Mouse (Mus musculus): ENCODE results near the gene Fkbp15. TPM values are rescaled to one million over a fixed set of nuclear protein-coding genes. Genes with fewer than 3 reads are reported as not detected.

The Fkbp15 gene
- polyA plus RNA-seq, 1 experiment from 2014 or later = 26.1 TPM

DNA sequence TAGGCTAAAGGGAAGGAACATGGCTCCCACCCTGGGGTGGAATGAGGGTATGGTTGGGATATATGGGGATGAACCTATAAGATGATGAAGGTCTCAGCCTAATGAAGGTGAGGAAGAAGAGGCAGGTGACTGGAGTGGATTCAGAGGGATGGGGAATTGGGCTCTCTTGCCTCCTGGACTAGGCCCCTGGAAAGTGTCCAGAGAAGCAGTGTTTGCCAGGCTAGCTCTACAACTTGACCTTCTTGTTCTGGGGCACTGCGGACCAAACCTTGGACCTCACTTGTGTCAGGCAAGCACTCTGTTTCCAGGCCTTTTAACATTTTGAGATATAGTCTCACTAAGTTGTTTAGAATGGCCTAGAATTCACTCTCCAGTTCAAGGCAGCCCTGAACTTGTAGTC, 65.6 kb downstream of the Fkbp15 start:
- no peak overlapping the region for H3K4me3 ChIP-seq (ENCODE audit: low read length)
- no peaks in the 10 kb centered on the region for H3K9me3 ChIP-seq (ENCODE audit: control insufficient read depth, low read length)
- H3K4me2 ChIP-seq (ENCODE audit: low read depth, low read length) = no peak overlapping the region
- H3K36me3 ChIP-seq (ENCODE audit: control insufficient read depth, insufficient read depth, low read length) = peaks cover 7% of the 10 kb centered on the region; the same call in 1 of the 2 replicates
- WGBS = 87% methylated on average over 1 of the region's 1 CpGs
- ATAC-seq (ENCODE audit: low read depth) = no peak
- H3K9ac ChIP-seq (ENCODE audit: low read length) = no peak overlapping the region
- H3K27ac ChIP-seq (ENCODE audit: low read length) = no peak overlapping the region
- no peaks in the 10 kb centered on the region for H3K4me1 ChIP-seq (replicated peaks; ENCODE audit: control insufficient read depth, insufficient read depth, low read length)
- H3K27me3 ChIP-seq (ENCODE audit: control insufficient read depth, insufficient read depth, low read depth, low read length) = no peaks in the 10 kb centered on the region

DNA sequence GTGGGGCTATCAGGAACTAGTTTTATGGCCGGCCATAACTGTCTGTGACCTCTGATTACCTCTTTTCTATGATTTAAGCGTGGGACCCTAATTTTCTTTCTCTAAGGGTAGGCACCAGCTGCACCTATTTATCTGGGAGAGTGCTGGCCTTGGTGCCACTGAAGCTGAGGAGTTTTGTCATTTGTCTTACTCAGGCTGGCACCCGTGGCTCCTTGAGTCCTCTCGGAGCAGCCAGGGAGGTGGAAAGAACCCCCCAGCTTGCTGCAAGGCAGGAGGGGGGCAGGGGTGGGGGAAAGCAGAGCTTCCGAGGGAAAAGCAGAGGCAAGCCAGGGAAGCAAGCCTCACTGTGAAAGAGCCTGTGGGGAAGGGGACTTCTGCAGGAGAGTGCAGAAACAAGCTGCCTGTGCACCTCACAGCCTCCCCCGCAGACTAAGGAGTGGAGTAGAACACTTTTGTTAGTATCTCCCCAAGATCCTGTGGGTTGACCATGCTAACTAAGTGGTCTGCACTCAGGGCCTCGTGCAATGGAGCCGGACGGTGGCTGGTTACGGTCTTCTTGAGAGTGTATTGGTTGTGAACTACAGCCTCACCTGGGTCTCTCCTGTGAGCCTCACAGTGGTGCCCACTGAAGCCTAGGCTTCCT, 67.0 kb downstream of the Fkbp15 start:
- Histone ChIP-seq H3K9me3 (ENCODE audit: control insufficient read depth, low read length) (no peaks in the 10 kb centered on the region), H3K36me3 (ENCODE audit: control insufficient read depth, insufficient read depth, low read length) (no peaks in the 10 kb centered on the region; the same call in 1 of the 2 replicates), H3K27ac (ENCODE audit: low read length) (no peak overlapping the region), H3K4me2 (ENCODE audit: low read depth, low read length) (no peak overlapping the region), H3K9ac (ENCODE audit: low read length) (no peak overlapping the region), H3K4me1 (replicated peaks; ENCODE audit: control insufficient read depth, insufficient read depth, low read length) (peaks cover 2% of the 10 kb centered on the region; the same call in 1 of the 2 replicates), H3K27me3 (ENCODE audit: control insufficient read depth, insufficient read depth, low read depth, low read length) (no peaks in the 10 kb centered on the region), H3K4me3 (ENCODE audit: low read length) (no peak overlapping the region)
- WGBS = 68% methylated on average over 10 of the region's 10 CpGs
- no peak for ATAC-seq (ENCODE audit: low read depth)

DNA sequence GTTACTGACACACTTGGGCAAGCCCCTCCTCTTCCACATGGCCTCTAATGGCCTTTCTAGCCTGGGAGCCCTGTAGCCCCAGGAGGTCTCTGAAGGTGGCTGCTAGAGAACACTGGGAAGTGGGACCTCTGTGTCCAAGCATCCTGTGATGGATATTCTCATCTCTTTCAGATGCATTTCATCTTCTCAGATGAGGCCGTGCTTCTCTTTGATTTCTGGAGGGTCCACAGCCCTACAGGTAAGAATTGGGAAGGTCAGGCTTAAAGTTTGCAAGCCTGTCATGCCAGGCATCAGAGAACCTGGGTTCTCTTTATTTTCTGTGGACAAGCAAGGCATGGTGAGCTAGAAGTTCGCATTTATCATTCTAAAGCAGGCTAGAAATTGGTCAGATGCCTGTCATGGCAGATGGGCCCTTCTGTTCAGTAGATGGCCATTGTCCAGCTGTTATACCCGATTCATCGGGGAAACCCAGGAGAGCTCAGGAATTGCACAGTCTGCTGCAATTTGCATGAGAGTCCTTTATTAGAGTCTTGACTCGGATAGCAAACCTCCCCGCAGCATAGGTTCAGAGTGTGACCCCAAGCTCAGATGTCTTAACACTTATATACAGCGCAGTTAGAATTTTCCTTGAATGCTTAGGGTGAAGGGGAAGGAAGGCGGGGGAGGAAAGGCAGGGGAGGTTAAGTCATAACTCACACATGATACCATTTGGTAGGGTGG, 67.7 kb downstream of the Fkbp15 start:
- no peak overlapping the region for H3K9ac ChIP-seq (ENCODE audit: low read length)
- no peak for ATAC-seq (ENCODE audit: low read depth)
- H3K4me2 ChIP-seq (ENCODE audit: low read depth, low read length) = no peak overlapping the region
- H3K27me3 ChIP-seq (ENCODE audit: control insufficient read depth, insufficient read depth, low read depth, low read length) = no peaks in the 10 kb centered on the region
- H3K27ac ChIP-seq (ENCODE audit: low read length) = no peak overlapping the region
- H3K4me3 ChIP-seq (ENCODE audit: low read length) = no peak overlapping the region
- H3K36me3 ChIP-seq (ENCODE audit: control insufficient read depth, insufficient read depth, low read length) = no peaks in the 10 kb centered on the region; the same call in 1 of the 2 replicates
- H3K4me1 ChIP-seq (replicated peaks; ENCODE audit: control insufficient read depth, insufficient read depth, low read length) = peaks cover 8% of the 10 kb centered on the region
- H3K9me3 ChIP-seq (ENCODE audit: control insufficient read depth, low read length) = no peaks in the 10 kb centered on the region
- 82% methylated on average over 8 of the region's 8 CpGs for WGBS

DNA sequence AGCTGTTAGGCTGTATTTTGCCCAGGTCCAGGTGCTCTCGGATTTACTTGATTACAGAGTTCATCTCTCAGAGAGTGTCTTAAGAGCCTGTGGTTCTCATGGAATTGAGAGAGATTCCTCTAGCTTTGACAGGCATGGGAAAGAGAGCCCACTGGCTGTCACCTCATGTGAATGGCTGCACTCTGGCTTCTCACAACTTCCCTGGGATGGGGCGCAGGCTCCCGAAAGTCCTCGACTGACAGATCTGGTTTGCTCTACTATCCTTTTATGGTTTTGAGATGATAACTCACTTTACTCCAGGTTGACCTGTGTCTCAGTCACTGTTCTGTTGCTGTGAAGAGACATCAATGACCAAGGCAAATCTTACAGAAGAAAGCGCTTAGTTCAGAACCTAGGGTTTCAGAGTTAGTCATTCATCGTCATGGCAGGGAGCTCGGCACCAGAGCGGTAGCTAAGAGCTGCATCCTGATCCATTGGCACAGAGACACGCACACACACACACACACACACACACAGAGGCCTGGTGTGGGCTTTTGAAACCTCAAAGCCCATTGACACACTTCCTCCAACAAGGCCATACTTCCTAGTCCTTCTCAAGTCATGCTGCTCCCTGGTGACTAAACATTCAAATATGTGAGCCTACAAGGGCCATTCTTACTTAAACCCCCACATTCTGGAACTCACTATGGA, 69.4 kb downstream of the Fkbp15 start:
- WGBS = 87% methylated on average over 9 of the region's 9 CpGs

DNA sequence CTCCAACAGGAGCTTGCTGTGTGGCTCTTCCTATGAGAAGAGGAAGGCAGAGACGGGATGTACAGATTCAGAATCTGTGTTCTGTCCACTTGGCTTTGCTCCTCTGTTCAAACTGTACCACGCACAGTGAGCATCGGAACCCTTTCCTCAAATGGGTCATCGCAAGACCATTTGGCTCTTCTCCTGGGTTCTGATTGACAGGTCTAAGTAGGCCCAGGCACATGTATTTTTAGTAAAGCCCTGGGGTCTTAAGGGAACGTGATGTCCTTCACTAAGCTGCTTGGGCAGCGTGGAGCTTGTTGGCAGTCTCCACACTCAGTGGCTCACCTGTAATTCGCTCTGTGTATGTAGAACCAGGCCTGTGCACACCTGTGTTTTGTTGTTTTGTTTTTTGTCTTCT, 71.1 kb downstream of the Fkbp15 start:
- Histone ChIP-seq H3K9ac (ENCODE audit: low read length) (no peak overlapping the region), H3K4me1 (replicated peaks; ENCODE audit: control insufficient read depth, insufficient read depth, low read length) (peaks cover 9% of the 10 kb centered on the region), H3K27ac (ENCODE audit: low read length) (no peak overlapping the region), H3K4me3 (ENCODE audit: low read length) (no peak overlapping the region), H3K9me3 (ENCODE audit: control insufficient read depth, low read length) (no peaks in the 10 kb centered on the region), H3K36me3 (ENCODE audit: control insufficient read depth, insufficient read depth, low read length) (no peaks in the 10 kb centered on the region), H3K4me2 (ENCODE audit: low read depth, low read length) (no peak overlapping the region), H3K27me3 (ENCODE audit: control insufficient read depth, insufficient read depth, low read depth, low read length) (no peaks in the 10 kb centered on the region)
- 89% methylated on average over 7 of the region's 7 CpGs for WGBS
- no peak for ATAC-seq (ENCODE audit: low read depth)

More for the DNA sequence above, 69.4 kb downstream of the Fkbp15 start:
- no peak overlapping the region for H3K9ac ChIP-seq (ENCODE audit: low read length)
- H3K27me3 ChIP-seq (ENCODE audit: control insufficient read depth, insufficient read depth, low read depth, low read length) = no peaks in the 10 kb centered on the region
- H3K9me3 ChIP-seq (ENCODE audit: control insufficient read depth, low read length) = no peaks in the 10 kb centered on the region
- H3K4me1 ChIP-seq (replicated peaks; ENCODE audit: control insufficient read depth, insufficient read depth, low read length) = peaks cover 9% of the 10 kb centered on the region
- H3K36me3 ChIP-seq (ENCODE audit: control insufficient read depth, insufficient read depth, low read length) = no peaks in the 10 kb centered on the region
- no peak for ATAC-seq (ENCODE audit: low read depth)
- no peak overlapping the region for H3K27ac ChIP-seq (ENCODE audit: low read length)
- H3K4me3 ChIP-seq (ENCODE audit: low read length) = no peak overlapping the region
- no peak overlapping the region for H3K4me2 ChIP-seq (ENCODE audit: low read depth, low read length)

DNA sequence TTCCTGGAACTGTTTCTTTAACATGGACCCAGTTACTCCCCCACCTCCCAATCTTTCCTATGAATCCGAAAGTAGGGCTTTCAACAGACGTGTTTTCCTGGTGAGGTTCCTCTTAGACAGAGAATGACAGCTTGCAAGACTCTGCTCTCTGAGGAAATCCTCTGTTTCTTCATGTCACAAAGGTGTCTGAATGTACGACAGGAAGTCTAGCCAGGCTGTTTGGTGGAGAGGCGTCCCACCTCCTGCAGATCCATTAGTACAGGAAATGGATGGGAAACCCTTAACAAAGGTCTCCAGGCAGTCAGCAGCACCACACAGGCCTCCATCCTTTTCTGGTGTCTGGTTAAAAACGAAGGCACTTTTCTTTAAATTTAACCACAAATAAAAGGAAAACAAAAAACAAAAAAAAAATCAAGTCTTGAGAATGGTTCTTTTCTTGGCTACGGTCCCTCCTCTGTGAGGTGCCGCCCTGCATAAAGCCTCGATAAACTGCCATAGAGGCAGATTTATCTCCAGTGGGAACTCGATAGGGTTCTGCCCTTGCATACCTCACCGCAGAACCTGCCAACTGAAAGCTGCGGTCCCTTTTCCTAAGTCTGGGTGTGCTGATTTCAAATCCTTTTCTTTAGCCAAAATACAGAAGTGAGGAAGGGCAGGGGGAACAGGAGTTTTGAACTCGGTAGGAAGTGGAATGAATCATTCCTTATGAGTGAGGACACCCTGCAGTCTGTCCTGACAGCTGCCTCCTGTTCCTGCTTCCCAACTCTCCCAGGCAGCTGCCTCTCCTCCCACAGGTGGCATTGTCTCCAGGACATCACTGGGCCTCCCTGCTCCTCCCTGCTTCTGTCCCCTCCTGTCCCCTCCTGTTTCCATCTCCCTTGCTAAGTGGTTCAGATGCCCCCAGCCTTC, 73.1 kb downstream of the Fkbp15 start:
- ATAC-seq (ENCODE audit: low read depth) = peak; percentile 26
- peak overlapping the region; percentile 66 for H3K9ac ChIP-seq (ENCODE audit: low read length)
- no peaks in the 10 kb centered on the region for H3K36me3 ChIP-seq (ENCODE audit: control insufficient read depth, insufficient read depth, low read length)
- H3K4me3 ChIP-seq (ENCODE audit: low read length) = peak overlapping the region; percentile 57
- peaks cover 9% of the 10 kb centered on the region for H3K4me1 ChIP-seq (replicated peaks; ENCODE audit: control insufficient read depth, insufficient read depth, low read length)
- H3K9me3 ChIP-seq (ENCODE audit: control insufficient read depth, low read length) = no peaks in the 10 kb centered on the region
- H3K27me3 ChIP-seq (ENCODE audit: control insufficient read depth, insufficient read depth, low read depth, low read length) = no peaks in the 10 kb centered on the region
- 8% methylated on average over 12 of the region's 12 CpGs for WGBS
- peak overlapping the region; percentile 73 for H3K4me2 ChIP-seq (ENCODE audit: low read depth, low read length)
- peak overlapping the region; percentile 50; the same call in 1 of the 2 replicates for H3K27ac ChIP-seq (ENCODE audit: low read length)

DNA sequence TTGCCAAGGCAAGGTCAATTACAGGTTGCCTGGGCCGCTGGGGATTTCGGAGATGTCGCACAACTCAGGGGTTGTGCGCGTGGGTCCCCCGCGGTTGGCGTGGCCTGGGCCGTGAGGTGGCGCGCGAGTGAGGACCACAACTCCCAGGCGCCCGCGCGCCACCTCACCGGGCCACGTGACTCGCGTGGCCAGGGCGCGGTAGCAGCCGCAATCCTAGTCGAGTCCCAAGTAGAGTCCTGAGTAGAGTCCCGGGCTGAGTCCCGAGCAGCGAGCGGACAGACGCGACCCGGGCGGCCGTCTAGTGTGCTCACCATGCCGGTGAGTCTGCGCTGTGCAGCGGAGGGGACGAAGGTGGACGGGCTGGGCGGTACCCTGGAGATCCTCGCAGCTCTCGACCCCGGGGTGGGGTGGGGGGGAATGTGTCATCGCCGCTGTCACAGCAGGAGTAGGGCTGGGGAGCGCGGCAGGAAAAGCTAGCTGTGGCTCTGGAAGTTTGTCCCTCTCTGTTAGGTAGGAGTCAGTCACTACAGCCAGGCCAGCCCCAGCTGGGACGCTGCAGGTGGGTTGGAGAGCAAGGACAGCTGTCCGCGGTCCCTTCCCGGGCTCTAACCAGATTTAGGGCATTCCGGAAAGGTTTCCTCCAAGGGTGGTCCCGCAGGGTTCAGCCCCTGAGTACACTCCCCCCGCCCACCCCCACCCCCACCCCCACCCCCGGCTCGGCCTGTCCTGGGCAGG, 73.9 kb downstream of the Fkbp15 start:
- Histone ChIP-seq H3K9me3 (ENCODE audit: control insufficient read depth, low read length) (no peaks in the 10 kb centered on the region), H3K9ac (ENCODE audit: low read length) (peak overlapping the region; percentile 66), H3K27ac (ENCODE audit: low read length) (peak overlapping the region; percentile 50), H3K27me3 (ENCODE audit: control insufficient read depth, insufficient read depth, low read depth, low read length) (no peaks in the 10 kb centered on the region), H3K4me3 (ENCODE audit: low read length) (peak overlapping the region; percentile 57), H3K4me1 (replicated peaks; ENCODE audit: control insufficient read depth, insufficient read depth, low read length) (peaks cover 9% of the 10 kb centered on the region), H3K36me3 (ENCODE audit: control insufficient read depth, insufficient read depth, low read length) (no peaks in the 10 kb centered on the region), H3K4me2 (ENCODE audit: low read depth, low read length) (peak overlapping the region; percentile 73)
- whole genome bisulfite sequencing = under 1% methylated on average over 55 of the region's 55 CpGs
- ATAC-seq (ENCODE audit: low read depth) = peak; percentile 95

DNA sequence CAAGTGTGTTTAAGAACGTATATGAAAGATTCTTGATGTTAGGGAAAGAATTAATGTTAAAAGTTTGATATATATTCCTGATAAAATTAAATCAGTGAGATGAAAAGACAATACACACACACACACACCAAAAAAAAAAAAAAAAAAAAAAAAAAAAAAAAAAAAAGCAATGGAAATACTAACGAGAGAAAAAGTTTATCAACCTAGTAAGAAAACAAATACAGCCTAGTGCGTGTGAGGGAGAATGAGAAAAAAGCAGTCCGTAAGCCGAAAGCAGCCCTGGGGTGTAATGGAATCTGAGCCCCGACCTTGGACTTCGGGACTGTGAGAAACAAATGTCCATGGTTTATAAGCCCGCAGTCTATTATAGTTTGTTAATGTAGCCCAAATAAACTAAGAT, 74.8 kb downstream of the Fkbp15 start:
- ATAC-seq (ENCODE audit: low read depth) = no peak
- Histone ChIP-seq H3K27ac (ENCODE audit: low read length) (no peak overlapping the region), H3K36me3 (ENCODE audit: control insufficient read depth, insufficient read depth, low read length) (no peaks in the 10 kb centered on the region), H3K4me3 (ENCODE audit: low read length) (no peak overlapping the region), H3K9me3 (ENCODE audit: control insufficient read depth, low read length) (no peaks in the 10 kb centered on the region), H3K4me2 (ENCODE audit: low read depth, low read length) (no peak overlapping the region; the same call in 1 of the 2 replicates), H3K4me1 (replicated peaks; ENCODE audit: control insufficient read depth, insufficient read depth, low read length) (peaks cover 9% of the 10 kb centered on the region), H3K9ac (ENCODE audit: low read length) (no peak overlapping the region), H3K27me3 (ENCODE audit: control insufficient read depth, insufficient read depth, low read depth, low read length) (no peaks in the 10 kb centered on the region)
- 67% methylated on average over 8 of the region's 8 CpGs for WGBS
